22 mouse cellular contexts compared by ENCODE assay signal in the genomic region with DNA sequence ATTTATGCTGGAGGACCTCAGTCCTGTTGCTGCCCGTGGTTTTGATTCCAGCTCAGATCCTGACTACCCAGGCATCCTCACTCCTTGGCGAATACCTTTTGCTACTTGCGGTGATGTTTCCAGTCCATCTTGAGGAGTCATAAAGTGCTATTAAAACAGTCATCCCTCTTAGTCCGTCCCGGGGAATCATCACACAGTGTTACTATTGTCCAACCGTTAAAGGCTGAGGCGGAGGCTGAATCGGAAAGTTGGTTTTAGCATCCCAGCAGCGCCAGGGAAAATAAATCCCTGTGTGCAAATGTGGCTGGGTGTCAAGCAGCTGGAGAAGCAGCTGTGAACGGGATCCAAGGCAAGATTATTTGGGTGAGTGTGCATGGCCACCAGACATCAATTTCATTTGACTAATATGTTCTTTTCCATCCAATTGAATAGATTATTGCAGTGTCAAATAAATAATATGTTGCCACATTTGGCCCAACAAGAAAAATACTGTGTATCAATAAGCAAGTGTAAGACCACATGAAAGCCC.
DNase-seq lines count a peak whose midpoint lies in the region; ATAC-seq and TF ChIP-seq lines count a peak whose summit lies in the region.
"Had no signal": no experiment of that assay in that cellular context is flagged by ENCODE, and none has a peak within 500 bp of the region (broad histone marks: within the 10 kb centered on the region; RNA-seq: fewer than 3 reads in every experiment).

No protein-coding gene starts in this region.

- peak; percentile 14 for DNase-seq in neural tube, embryonic 11.5 days (ENCODE audit: low spot score)
- no peak for DNase-seq in neural tube, embryonic 10.5 days (ENCODE audit: extremely low spot score, low spot score)
- peak; percentile 32 for DNase-seq in gastrocnemius, adult 18-20 months (ENCODE audit: low spot score)
- peak; percentile 13 to 19 for DNase-seq in gastrocnemius, postnatal 36 days
- no peak for DNase-seq in spleen, postnatal 10 days (ENCODE audit: low spot score in 2 of 2)
- no peak for DNase-seq in adipocyte (ENCODE audit: low spot score)
- DNase-seq in hindbrain, postnatal 0 days (ENCODE audit: low spot score): no peak
- DNase-seq: adrenal gland, postnatal 25 days; cerebellum, adult 8-10 months; kidney, adult 18-20 months; liver, postnatal 0 days; lung, postnatal 10 days; thymus, postnatal 14 days had no signal

- 60% methylated on average over 10 of the region's 10 CpGs for WGBS in neural tube, embryonic 11.5 days
- WGBS in hindbrain, postnatal 0 days: 69% methylated on average over 10 of the region's 10 CpGs

- ATAC-seq in neural tube, embryonic 11.5 days (ENCODE audit: insufficient read depth, low FRiP score, low TSS enrichment): no peak
- ATAC-seq in hindbrain, postnatal 0 days: no peak
- ATAC-seq: activated CD4-positive, CD25-positive, alpha-beta regulatory T cell, adult 4 months; CD4-positive, CD25-positive, alpha-beta regulatory T cell, adult 4 months; forebrain, embryonic 15.5 days; liver, postnatal 0 days; Patski had no signal

- H3K27ac ChIP-seq in neural tube, embryonic 11.5 days (ENCODE audit: low read depth, low read length): no peak overlapping the region
- H3K27ac ChIP-seq in hindbrain, postnatal 0 days: no peak overlapping the region
- H3K27ac ChIP-seq: embryonic facial prominence, embryonic 12.5 days; forebrain, embryonic 15.5 days; hindbrain, embryonic 10.5 days; kidney, postnatal 0 days; midbrain, embryonic 12.5 days had no signal

- no peak overlapping the region for H3K9ac ChIP-seq in neural tube, embryonic 11.5 days (ENCODE audit: low read length)
- no peak overlapping the region for H3K9ac ChIP-seq in hindbrain, postnatal 0 days (replicated peaks; ENCODE audit: low read length)
- H3K9ac ChIP-seq: embryonic facial prominence, embryonic 12.5 days; forebrain, embryonic 15.5 days; liver, postnatal 0 days; midbrain, embryonic 12.5 days had no signal

- no peaks in the 10 kb centered on the region for H3K36me3 ChIP-seq in neural tube, embryonic 11.5 days (ENCODE audit: control insufficient read depth, insufficient read depth, low read length)
- no peaks in the 10 kb centered on the region for H3K36me3 ChIP-seq in hindbrain, postnatal 0 days (ENCODE audit: insufficient read depth, low read length)
- H3K36me3 ChIP-seq: embryonic facial prominence, embryonic 12.5 days; forebrain, embryonic 15.5 days; hindbrain, embryonic 10.5 days; midbrain, embryonic 12.5 days had no signal

- H3K4me2 ChIP-seq in neural tube, embryonic 11.5 days (ENCODE audit: low read depth): no peak overlapping the region
- no peak overlapping the region for H3K4me2 ChIP-seq in hindbrain, postnatal 0 days (ENCODE audit: low read depth, low read length)
- H3K4me2 ChIP-seq: embryonic facial prominence, embryonic 12.5 days; forebrain, embryonic 15.5 days; midbrain, embryonic 12.5 days had no signal

- H3K4me3 ChIP-seq in neural tube, embryonic 11.5 days (ENCODE audit: low read depth, low read length): no peak overlapping the region
- no peak overlapping the region for H3K4me3 ChIP-seq in hindbrain, postnatal 0 days (ENCODE audit: low read length)
- H3K4me3 ChIP-seq: embryonic facial prominence, embryonic 12.5 days; erythroblast, embryonic 14.5 days; forebrain, embryonic 15.5 days; hindbrain, embryonic 10.5 days; midbrain, embryonic 12.5 days had no signal

- H3K4me1 ChIP-seq in neural tube, embryonic 11.5 days (ENCODE audit: control insufficient read depth, insufficient read depth, low read length): no peaks in the 10 kb centered on the region
- no peaks in the 10 kb centered on the region for H3K4me1 ChIP-seq in hindbrain, postnatal 0 days (ENCODE audit: insufficient read depth, low read length)
- H3K4me1 ChIP-seq: forebrain, embryonic 15.5 days; hindbrain, embryonic 10.5 days; midbrain, embryonic 12.5 days had no signal

- H3K27me3 ChIP-seq in neural tube, embryonic 11.5 days (ENCODE audit: control insufficient read depth, insufficient read depth, low read length): no peaks in the 10 kb centered on the region
- no peaks in the 10 kb centered on the region for H3K27me3 ChIP-seq in hindbrain, postnatal 0 days (ENCODE audit: insufficient read depth, low read length)
- H3K27me3 ChIP-seq: forebrain, embryonic 15.5 days; midbrain, embryonic 12.5 days; Patski had no signal

- no peak for TF ChIP-seq CTCF in hindbrain, postnatal 0 days (IDR thresholded peaks at IDR 0.05; ENCODE audit: low read depth)

- intact Hi-C loops in gastrocnemius, postnatal 36 days (cut with DNase I): no loop called here

- no peaks in the 10 kb centered on the region for H3K9me3 ChIP-seq in neural tube, embryonic 11.5 days (ENCODE audit: control insufficient read depth, low read length)
- no peaks in the 10 kb centered on the region for H3K9me3 ChIP-seq in hindbrain, postnatal 0 days (ENCODE audit: low read length)
- H3K9me3 ChIP-seq: embryonic facial prominence, embryonic 12.5 days; forebrain, embryonic 15.5 days; hindbrain, embryonic 10.5 days; midbrain, embryonic 12.5 days had no signal

Comparison
In these comparisons a context has a peak if more than half of its experiments do, and no peak if none do; other contexts are left out.
1. DNase-seq: peak in neural tube, embryonic 11.5 days (single experiment), gastrocnemius, adult 18-20 months (single experiment) and gastrocnemius, postnatal 36 days (2 of 2); none in neural tube, embryonic 10.5 days (single experiment), spleen, postnatal 10 days (0 of 2), adipocyte (single experiment) and hindbrain, postnatal 0 days (single experiment).